8 mouse cellular contexts compared by ENCODE assay signal in genomic region chr6:142963480-142964075, GRCm38 (mm10). TPM values are rescaled to one million over a fixed set of nuclear protein-coding genes. Genes with fewer than 3 reads are reported as not detected.
DNase-seq lines count a peak whose midpoint lies in the region; ATAC-seq and TF ChIP-seq lines count a peak whose summit lies in the region.

No protein-coding gene starts in this region.

- peaks cover 31% of the 10 kb centered on the region for H3K27me3 ChIP-seq in lung, embryonic 15.5 days
- H3K27me3 ChIP-seq in embryonic facial prominence, embryonic 15.5 days: peaks cover 23% of the 10 kb centered on the region
- H3K27me3 ChIP-seq in intestine, embryonic 14.5 days (replicated peaks; ENCODE audit: control insufficient read depth, insufficient read depth, low read length): peaks cover 3% of the 10 kb centered on the region; the same call in 1 of the 2 replicates
- H3K27me3 ChIP-seq in midbrain, postnatal 0 days (ENCODE audit: insufficient read depth, low read length): no peaks in the 10 kb centered on the region

- H3K27ac ChIP-seq in lung, embryonic 15.5 days: no peak overlapping the region
- H3K27ac ChIP-seq in embryonic facial prominence, embryonic 15.5 days (replicated peaks): no peak overlapping the region
- H3K27ac ChIP-seq in intestine, embryonic 14.5 days (ENCODE audit: low read depth): peak overlapping the region; percentile 66; the same call in 1 of the 2 replicates
- H3K27ac ChIP-seq in midbrain, postnatal 0 days (ENCODE audit: low read depth, low read length): peak overlapping the region; percentile 96

- peak overlapping the region; percentile 50 for H3K4me3 ChIP-seq in lung, embryonic 15.5 days
- H3K4me3 ChIP-seq in embryonic facial prominence, embryonic 15.5 days (replicated peaks): peak overlapping the region; percentile 54
- peak overlapping the region; percentile 51 for H3K4me3 ChIP-seq in intestine, embryonic 14.5 days (ENCODE audit: low read depth, low read length)
- H3K4me3 ChIP-seq in midbrain, postnatal 0 days (ENCODE audit: low read depth, low read length): peak overlapping the region; percentile 73

- no peak for DNase-seq in lung, postnatal 14 days
- no peak for DNase-seq in intestine, embryonic 14.5 days (ENCODE audit: low spot score)
- no peak for DNase-seq in midbrain, postnatal 0 days (ENCODE audit: low spot score)
- DNase-seq in MN1 (ENCODE audit: low spot score): no peak
- no peak for DNase-seq in adrenal gland, postnatal 36 days

- H3K9ac ChIP-seq in lung, embryonic 15.5 days: no peak overlapping the region
- H3K9ac ChIP-seq in embryonic facial prominence, embryonic 15.5 days: peak overlapping the region; percentile 39
- H3K9ac ChIP-seq in intestine, embryonic 14.5 days (ENCODE audit: low read length): peak overlapping the region; percentile 56
- H3K9ac ChIP-seq in midbrain, postnatal 0 days (replicated peaks; ENCODE audit: low read length, poor library complexity, severe bottlenecking): peak overlapping the region; percentile 89

- no peak; the same call in 1 of the 2 replicates for ATAC-seq in lung, embryonic 15.5 days (ENCODE audit: borderline replicate concordance, extremely low read depth, low FRiP score, low TSS enrichment)
- ATAC-seq in embryonic facial prominence, embryonic 15.5 days (ENCODE audit: insufficient number of reproducible peaks, low FRiP score, low TSS enrichment, low read depth): 0 out of 2 replicates have a peak, but pooled peaks have one; percentile 35
- ATAC-seq in intestine, embryonic 14.5 days (replicated peaks; ENCODE audit: low FRiP score, low TSS enrichment, low read depth): no peak
- ATAC-seq in midbrain, postnatal 0 days (ENCODE audit: low FRiP score): peak; percentile 2; the same call in 1 of the 2 replicates
- no peak for ATAC-seq in megakaryocyte progenitor cell, adult 5-6 weeks (replicated peaks; ENCODE audit: poor library complexity)

- peaks cover 9% of the 10 kb centered on the region; the same call in 1 of the 2 replicates for H3K4me1 ChIP-seq in lung, embryonic 15.5 days
- peaks cover 8% of the 10 kb centered on the region; the same call in 1 of the 2 replicates for H3K4me1 ChIP-seq in embryonic facial prominence, embryonic 15.5 days
- H3K4me1 ChIP-seq in intestine, embryonic 14.5 days (replicated peaks; ENCODE audit: control insufficient read depth, insufficient read depth, low read length): peaks cover 16% of the 10 kb centered on the region
- peaks cover 17% of the 10 kb centered on the region for H3K4me1 ChIP-seq in midbrain, postnatal 0 days (ENCODE audit: insufficient read depth, low read length)

- 22% methylated on average over 30 of the region's 30 CpGs for whole genome bisulfite sequencing in lung, embryonic 15.5 days
- WGBS in embryonic facial prominence, embryonic 15.5 days: 27% methylated on average over 30 of the region's 30 CpGs
- 21% methylated on average over 30 of the region's 30 CpGs for WGBS in intestine, embryonic 14.5 days
- WGBS in midbrain, postnatal 0 days: 12% methylated on average over 28 of the region's 30 CpGs

- TF ChIP-seq CTCF in midbrain, postnatal 0 days (IDR thresholded peaks at IDR 0.05): no peak

- no peaks in the 10 kb centered on the region for H3K9me3 ChIP-seq in lung, embryonic 15.5 days
- H3K9me3 ChIP-seq in embryonic facial prominence, embryonic 15.5 days (replicated peaks): no peaks in the 10 kb centered on the region
- H3K9me3 ChIP-seq in intestine, embryonic 14.5 days (ENCODE audit: control insufficient read depth, low read length): no peaks in the 10 kb centered on the region
- H3K9me3 ChIP-seq in midbrain, postnatal 0 days (ENCODE audit: low read length): no peaks in the 10 kb centered on the region

- peak overlapping the region; percentile 98 for H3K4me2 ChIP-seq in lung, embryonic 15.5 days
- H3K4me2 ChIP-seq in embryonic facial prominence, embryonic 15.5 days (replicated peaks): peak overlapping the region; percentile 98
- H3K4me2 ChIP-seq in intestine, embryonic 14.5 days (ENCODE audit: low read length): peak overlapping the region; percentile 69
- peak overlapping the region; percentile 81 for H3K4me2 ChIP-seq in midbrain, postnatal 0 days (ENCODE audit: low read depth, low read length, poor library complexity, severe bottlenecking)

- H3K36me3 ChIP-seq in lung, embryonic 15.5 days: no peaks in the 10 kb centered on the region
- no peaks in the 10 kb centered on the region for H3K36me3 ChIP-seq in embryonic facial prominence, embryonic 15.5 days
- no peaks in the 10 kb centered on the region for H3K36me3 ChIP-seq in intestine, embryonic 14.5 days (ENCODE audit: control insufficient read depth, insufficient read depth, low read length)
- no peaks in the 10 kb centered on the region for H3K36me3 ChIP-seq in midbrain, postnatal 0 days (ENCODE audit: insufficient read depth, low read length)

RNA-seq across cellular contexts. Expression of gene St8sia1, which starts 0.7 kb away (rescaled TPM):
- polyA plus RNA-seq in lung, embryonic 15.5 days (2015; fragmentation: Nextera tagmentation; extraction: Ambion mirVana): 0.42 and 0.46 TPM in 2 replicates
- polyA plus RNA-seq in embryonic facial prominence, embryonic 15.5 days (2015; fragmentation: Nextera tagmentation; extraction: Ambion mirVana): 0.98 and 1.1 TPM in 2 replicates
- 1.8 and 2.3 TPM in 2 replicates for polyA plus RNA-seq in intestine, embryonic 14.5 days (2014; fragmentation: Nextera tagmentation; extraction: Ambion mirVana)
- 17.7 and 25.3 TPM in 2 replicates for total RNA-seq in midbrain, postnatal 0 days (2014; rRNA removed)
- 4.0 and 4.5 TPM in 2 replicates for polyA plus RNA-seq in midbrain, postnatal 0 days (2015; fragmentation: Nextera tagmentation; extraction: Ambion mirVana)
- 0.07 TPM in 1 of 2 replicates, not detected in the other for total RNA-seq in megakaryocyte progenitor cell, adult 5-6 weeks (2015)
- total RNA-seq in megakaryocyte progenitor cell, adult 5-6 weeks (2017): 0.14 TPM in 1 of 2 replicates, not detected in the other
- 1 to 10 TPM in 1 of 2 experiments, under 1 TPM in 1; 0.40 to 1.3 TPM for total RNA-seq in adrenal gland, postnatal 36 days (2021)

Comparison
In these comparisons a context has a peak if more than half of its experiments do, and no peak if none do; other contexts are left out.
1. ATAC-seq: peak in embryonic facial prominence, embryonic 15.5 days (single experiment) and midbrain, postnatal 0 days (single experiment); none in lung, embryonic 15.5 days (single experiment), intestine, embryonic 14.5 days (single experiment) and megakaryocyte progenitor cell, adult 5-6 weeks (single experiment).
2. H3K27ac ChIP-seq: peak in intestine, embryonic 14.5 days (single experiment) and midbrain, postnatal 0 days (single experiment); none in lung, embryonic 15.5 days (single experiment) and embryonic facial prominence, embryonic 15.5 days (single experiment).
3. Peak in every context shown above with its lines, with median percentiles within 50 percentile points of each other: H3K4me2 ChIP-seq and H3K4me3 ChIP-seq.